Mouse (Mus musculus) midbrain, embryonic 16.5 days (tissue): ENCODE measurements around the gene Ficd. TPM values are rescaled to one million over a fixed set of nuclear protein-coding genes. Genes with fewer than 3 reads are reported as not detected.

Experiments used
- ATAC-seq: fragments of 200-750 bp; cut with Nextera tagmentation; 2 replicates; pipeline ENCODE4 v1.8.0; 2017; ENCODE audit warnings: moderate TSS enrichment
- H3K27ac ChIP-seq: fragments of 300-500 bp; sonication (generic); 2 replicates; pipeline ENCODE4 v1.5.1; 2014; ENCODE audit warnings: mild to moderate bottlenecking, low read length, mixed read lengths
- H3K27me3 ChIP-seq: fragments of 300-500 bp; sonication (generic); 2 replicates; pipeline ENCODE4 v1.6.1; 2014; ENCODE audit warnings: low read depth, low read length, mixed read lengths; ENCODE audit not compliant: control insufficient read depth, insufficient read depth
- H3K36me3 ChIP-seq: fragments of 300-500 bp; sonication (generic); 2 replicates; pipeline ENCODE4 v1.6.1; 2014; ENCODE audit warnings: mild to moderate bottlenecking, low read length, moderate library complexity, mixed read lengths; ENCODE audit not compliant: control insufficient read depth, insufficient read depth
- H3K4me1 ChIP-seq: fragments of 300-500 bp; sonication (generic); 2 replicates; pipeline ENCODE4 v1.6.1; 2014; ENCODE audit warnings: mild to moderate bottlenecking, low read length, mixed read lengths; ENCODE audit not compliant: control insufficient read depth, insufficient read depth
- H3K4me2 ChIP-seq: fragments of 300-500 bp; sonication (generic); 2 replicates; pipeline ENCODE4 v1.6.1; 2014; ENCODE audit warnings: mild to moderate bottlenecking, low read length, mixed read lengths
- H3K4me3 ChIP-seq: fragments of 300-500 bp; sonication (generic); 2 replicates; pipeline ENCODE4 v1.5.1; 2014; ENCODE audit warnings: low read depth, mild to moderate bottlenecking, low read length, moderate library complexity, mixed read lengths
- H3K9ac ChIP-seq: fragments of 300-500 bp; sonication (generic); 2 replicates; pipeline ENCODE4 v1.6.1; 2014; ENCODE audit warnings: low read depth, low read length, mixed read lengths
- H3K9me3 ChIP-seq: fragments of 300-500 bp; sonication (generic); replicated peaks from 2 replicates; pipeline ENCODE4 v1.6.1; 2014; ENCODE audit warnings: mild to moderate bottlenecking, low read length, mixed read lengths; ENCODE audit not compliant: control insufficient read depth, poor library complexity, severe bottlenecking
- WGBS: fragments of 180-500 bp; shearing (Covaris S2); extraction: QIAGEN DNeasy Blood & Tissue Kit; methylation state at CpG from one replicate; pipeline ENCODE4 v1.1.7; 2014; 5-methylcytosine and 5-hydroxymethylcytosine counted together
- polyA plus RNA-seq: library from polyadenylated mRNA; unstranded; fragments of >200 nt; fragmentation: Nextera tagmentation; extraction: Ambion mirVana; gene quantifications from 2 replicates; pipeline ENCODE4 v1.2.1, GENCODE M21; 2015

Gene Ficd
- polyA plus RNA-seq, 1 experiment from 2014 or later, result 10.9 TPM

- Histone ChIP-seq H3K36me3 (no peaks in the 10 kb centered on the region), H3K27ac (no peak overlapping the region), H3K9me3 (no peaks in the 10 kb centered on the region), H3K27me3 (no peaks in the 10 kb centered on the region), H3K9ac (no peak overlapping the region), H3K4me2 (no peak overlapping the region), H3K4me1 (peaks cover 16% of the 10 kb centered on the region), H3K4me3 (no peak overlapping the region)
- WGBS, result 78% methylated on average over 6 of the region's 6 CpGs
- ATAC-seq, result no peak
These were observed 9.0 kb upstream of the Ficd start for GRCm38 (mm10) chr5:113726618-113727017.

DNA sequence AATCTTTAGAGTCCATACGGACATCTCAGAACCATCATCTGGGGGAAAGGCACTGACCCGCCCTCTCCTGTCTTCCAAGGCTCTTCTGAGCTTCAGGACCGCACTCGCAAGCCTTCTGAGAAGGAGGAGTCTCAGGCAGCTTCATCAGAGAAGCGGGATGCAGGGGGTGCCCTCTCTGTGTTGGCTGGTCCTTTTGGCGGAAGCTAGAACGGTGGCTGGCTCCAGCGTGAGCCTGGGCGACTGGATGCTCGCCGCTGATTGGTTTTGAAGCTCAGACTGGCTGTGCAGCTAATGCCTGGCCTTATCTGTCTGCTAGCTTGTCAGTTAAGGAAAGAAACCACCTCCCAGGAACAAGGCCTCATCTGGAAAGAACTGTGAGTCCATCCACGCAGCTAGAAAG, 8.4 kb upstream of the Ficd start:
- H3K4me3 ChIP-seq, result no peak overlapping the region
- ATAC-seq, result no peak
- H3K36me3 ChIP-seq, result no peaks in the 10 kb centered on the region
- H3K4me1 ChIP-seq, result peaks cover 16% of the 10 kb centered on the region
- H3K9me3 ChIP-seq, result no peaks in the 10 kb centered on the region
- no peak overlapping the region for H3K9ac ChIP-seq
- WGBS, result 69% methylated on average over 12 of the region's 12 CpGs
- H3K4me2 ChIP-seq, result no peak overlapping the region
- no peaks in the 10 kb centered on the region for H3K27me3 ChIP-seq
- no peak overlapping the region for H3K27ac ChIP-seq

GRCm38 (mm10) chr5:113728011-113728410, 7.6 kb upstream of the Ficd start:
- Histone ChIP-seq H3K4me3 (no peak overlapping the region), H3K36me3 (no peaks in the 10 kb centered on the region), H3K9ac (no peak overlapping the region), H3K9me3 (no peaks in the 10 kb centered on the region), H3K27ac (no peak overlapping the region), H3K4me1 (peaks cover 16% of the 10 kb centered on the region), H3K27me3 (no peaks in the 10 kb centered on the region), H3K4me2 (no peak overlapping the region)
- ATAC-seq, result no peak
- WGBS, result 82% methylated on average over 7 of the region's 7 CpGs

GRCm38 (mm10) chr5:113728691-113729090, 6.9 kb upstream of the Ficd start:
- 89% methylated on average over 7 of the region's 7 CpGs for whole genome bisulfite sequencing
- Histone ChIP-seq H3K4me1 (peaks cover 16% of the 10 kb centered on the region), H3K9ac (no peak overlapping the region), H3K4me3 (no peak overlapping the region), H3K9me3 (no peaks in the 10 kb centered on the region), H3K36me3 (no peaks in the 10 kb centered on the region), H3K27me3 (no peaks in the 10 kb centered on the region), H3K27ac (no peak overlapping the region), H3K4me2 (no peak overlapping the region)
- no peak for ATAC-seq

DNA sequence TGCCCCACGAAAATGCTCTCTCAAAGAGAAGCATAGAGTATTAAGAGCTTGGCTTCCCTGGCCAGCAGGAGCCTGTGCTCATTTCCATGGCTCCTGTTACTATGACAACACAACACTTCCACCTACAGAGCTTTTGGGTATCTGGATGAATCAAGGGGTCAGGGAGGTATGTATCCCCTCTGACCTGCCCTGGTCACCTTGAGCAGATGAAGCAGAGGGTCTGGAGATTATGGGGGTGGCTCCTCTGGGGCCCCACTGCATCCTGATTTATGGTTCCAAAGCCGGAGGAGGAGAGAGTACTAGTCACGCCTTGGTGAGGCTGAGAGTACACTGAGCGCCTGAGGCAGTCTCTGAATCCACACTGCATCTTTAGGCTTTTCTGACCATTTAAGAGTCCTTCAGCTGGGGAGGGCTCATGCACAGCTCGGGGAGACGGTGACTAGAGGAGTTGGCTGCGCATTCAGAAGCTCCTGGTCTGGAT, 4.9 kb upstream of the Ficd start:
- ATAC-seq, result peak; percentile 36; the same call in 1 of the 2 replicates
- 50% methylated on average over 7 of the region's 7 CpGs for WGBS
- H3K9ac ChIP-seq, result no peak overlapping the region

GRCm38 (mm10) chr5:113731174-113731573, 4.4 kb upstream of the Ficd start:
- no peak for ATAC-seq
- 91% methylated on average over 7 of the region's 7 CpGs for WGBS
- Histone ChIP-seq H3K27ac (peak overlapping the region; percentile 43), H3K4me3 (no peak overlapping the region), H3K9me3 (no peaks in the 10 kb centered on the region), H3K4me2 (no peak overlapping the region), H3K27me3 (no peaks in the 10 kb centered on the region), H3K4me1 (peaks cover 17% of the 10 kb centered on the region), H3K9ac (0 out of 2 replicates have a peak overlapping the region, but pooled peaks have one; percentile 10), H3K36me3 (no peaks in the 10 kb centered on the region)

More for the DNA sequence above, 4.9 kb upstream of the Ficd start:
- H3K4me2 ChIP-seq, result no peak overlapping the region
- no peak overlapping the region for H3K4me3 ChIP-seq
- H3K36me3 ChIP-seq, result no peaks in the 10 kb centered on the region
- no peaks in the 10 kb centered on the region for H3K27me3 ChIP-seq
- peaks cover 17% of the 10 kb centered on the region for H3K4me1 ChIP-seq
- peak overlapping the region; percentile 43 for H3K27ac ChIP-seq
- H3K9me3 ChIP-seq, result no peaks in the 10 kb centered on the region

GRCm38 (mm10) chr5:113732182-113732581, 3.4 kb upstream of the Ficd start:
- 35% methylated on average over 6 of the region's 6 CpGs for WGBS
- Histone ChIP-seq H3K4me2 (no peak overlapping the region), H3K36me3 (no peaks in the 10 kb centered on the region), H3K27ac (no peak overlapping the region), H3K9ac (no peak overlapping the region), H3K4me1 (peaks cover 27% of the 10 kb centered on the region), H3K4me3 (no peak overlapping the region), H3K9me3 (no peaks in the 10 kb centered on the region), H3K27me3 (no peaks in the 10 kb centered on the region)
- no peak for ATAC-seq

- no peak for ATAC-seq
- Histone ChIP-seq H3K4me2 (no peak overlapping the region), H3K4me1 (peaks cover 31% of the 10 kb centered on the region), H3K9me3 (no peaks in the 10 kb centered on the region), H3K9ac (no peak overlapping the region), H3K27ac (0 out of 2 replicates have a peak overlapping the region, but pooled peaks have one; percentile 9), H3K4me3 (no peak overlapping the region), H3K36me3 (peaks cover 13% of the 10 kb centered on the region), H3K27me3 (no peaks in the 10 kb centered on the region)
- 65% methylated on average over 5 of the region's 5 CpGs for WGBS
These were observed 1.2 kb upstream of the Ficd start for GRCm38 (mm10) chr5:113734376-113734775.

- peak; percentile 33 for ATAC-seq
- H3K4me3 ChIP-seq, result peak overlapping the region; percentile 65
- H3K27ac ChIP-seq, result peak overlapping the region; percentile 96
- peaks cover 31% of the 10 kb centered on the region for H3K4me1 ChIP-seq
- peaks cover 19% of the 10 kb centered on the region for H3K36me3 ChIP-seq
- peak overlapping the region; percentile 83 for H3K4me2 ChIP-seq
- H3K27me3 ChIP-seq, result no peaks in the 10 kb centered on the region
- peak overlapping the region; percentile 55 for H3K9ac ChIP-seq
- 26% methylated on average over 7 of the region's 7 CpGs for WGBS
- no peaks in the 10 kb centered on the region for H3K9me3 ChIP-seq
These were observed 619 bp upstream of the Ficd start for GRCm38 (mm10) chr5:113735023-113735344.
